Comparison of ENCODE assay signal across 8 mouse cellular contexts in the genomic region with DNA sequence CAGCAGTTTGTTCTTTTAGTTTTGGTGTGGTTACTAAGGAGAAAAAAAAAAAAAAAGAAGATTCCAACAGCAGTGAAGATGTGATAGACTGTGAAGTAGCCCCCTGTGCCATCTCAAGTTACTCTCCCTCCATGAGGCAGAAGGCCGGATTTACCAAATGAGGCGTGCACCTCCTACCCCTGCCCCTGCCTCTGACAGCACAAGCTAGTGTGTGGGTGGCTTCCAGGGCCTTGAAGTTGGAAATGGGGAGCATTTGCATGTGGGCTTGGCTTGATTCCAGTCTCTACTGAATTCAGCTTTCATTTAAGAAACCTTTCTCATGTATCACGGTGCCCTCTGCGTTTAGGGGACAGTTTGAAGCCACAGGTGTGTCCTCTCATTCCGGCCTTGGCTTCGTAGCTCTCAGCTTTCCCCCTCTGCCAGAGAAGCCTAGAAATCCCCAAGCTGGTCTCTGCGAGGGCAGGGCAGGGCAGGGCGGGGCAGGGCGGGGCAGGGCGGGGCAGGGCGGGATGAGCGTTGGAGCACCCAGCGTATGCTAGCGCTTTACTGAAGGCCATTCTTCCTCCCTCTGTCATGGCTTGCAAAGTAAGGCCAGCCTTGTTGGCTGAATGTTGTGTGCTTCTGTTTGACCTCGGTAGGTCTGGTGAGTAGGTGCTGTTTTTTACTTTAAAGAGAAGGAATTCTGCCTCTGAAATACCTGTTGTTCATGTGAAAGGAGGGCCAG. TPM values are rescaled to one million over a fixed set of nuclear protein-coding genes. Genes with fewer than 3 reads are reported as not detected.
DNase-seq lines count a peak whose midpoint lies in the region; ATAC-seq lines count a peak whose summit lies in the region.

No protein-coding gene starts in this region.

- H3K4me1 ChIP-seq in forebrain, embryonic 11.5 days (replicated peaks; ENCODE audit: control insufficient read depth, insufficient read depth, low read length): peaks cover 3% of the 10 kb centered on the region; the same call in 1 of the 2 replicates
- H3K4me1 ChIP-seq in forebrain, embryonic 13.5 days: peaks cover 15% of the 10 kb centered on the region

- WGBS in forebrain, embryonic 11.5 days: 36% methylated on average over 15 of the region's 15 CpGs
- WGBS in forebrain, embryonic 13.5 days: 32% methylated on average over 15 of the region's 15 CpGs

- no peak overlapping the region for H3K9ac ChIP-seq in forebrain, embryonic 11.5 days (ENCODE audit: low read length)
- no peak overlapping the region for H3K9ac ChIP-seq in forebrain, embryonic 13.5 days

- DNase-seq in forebrain, embryonic 11.5 days (ENCODE audit: low spot score): no peak
- DNase-seq in ovary, postnatal 36 days (ENCODE audit: low spot score): peak; percentile 19
- no peak for DNase-seq in ovary, postnatal 14 days (ENCODE audit: low spot score)
- peak; percentile 63 for DNase-seq in layer of hippocampus, adult 9-11 months
- peak; percentile 55 for DNase-seq in telencephalon, adult 2 months (ENCODE audit: low read depth, low spot score)
- no peak for DNase-seq in thymus, adult 18-20 months
- no peak for DNase-seq in spleen, adult 12 weeks (ENCODE audit: low spot score)

- peak; percentile 33; the same call in 1 of the 2 replicates for ATAC-seq in forebrain, embryonic 11.5 days (replicated peaks; ENCODE audit: low FRiP score)
- ATAC-seq in forebrain, embryonic 13.5 days: no peak

- H3K27ac ChIP-seq in forebrain, embryonic 11.5 days (ENCODE audit: low read depth, low read length): no peak overlapping the region
- no peak overlapping the region for H3K27ac ChIP-seq in forebrain, embryonic 13.5 days

- no peak overlapping the region for H3K4me3 ChIP-seq in forebrain, embryonic 11.5 days (ENCODE audit: low read depth, low read length)
- H3K4me3 ChIP-seq in forebrain, embryonic 13.5 days: no peak overlapping the region

- H3K27me3 ChIP-seq in forebrain, embryonic 11.5 days (ENCODE audit: control insufficient read depth, insufficient read depth, low read length): no peaks in the 10 kb centered on the region
- H3K27me3 ChIP-seq in forebrain, embryonic 13.5 days: no peaks in the 10 kb centered on the region

- no peaks in the 10 kb centered on the region for H3K36me3 ChIP-seq in forebrain, embryonic 11.5 days (ENCODE audit: control insufficient read depth, insufficient read depth, low read length)
- no peaks in the 10 kb centered on the region for H3K36me3 ChIP-seq in forebrain, embryonic 13.5 days (ENCODE audit: poor library complexity, severe bottlenecking)

- no peaks in the 10 kb centered on the region for H3K9me3 ChIP-seq in forebrain, embryonic 11.5 days (ENCODE audit: control insufficient read depth, low read length)
- no peaks in the 10 kb centered on the region for H3K9me3 ChIP-seq in forebrain, embryonic 13.5 days (replicated peaks)

- no peak overlapping the region for H3K4me2 ChIP-seq in forebrain, embryonic 11.5 days (ENCODE audit: low read depth, low read length, severe bottlenecking)
- H3K4me2 ChIP-seq in forebrain, embryonic 13.5 days: no peak overlapping the region

RNA-seq across cellular contexts. Expression of gene Arl15, which starts 21.6 kb away (rescaled TPM):
- 14.6 and 15.2 TPM in 2 replicates for polyA plus RNA-seq in forebrain, embryonic 11.5 days (2014; fragmentation: Nextera tagmentation; extraction: Ambion mirVana)
- polyA plus RNA-seq in forebrain, embryonic 13.5 days (2015; fragmentation: Nextera tagmentation; extraction: Ambion mirVana): 17.8 and 18.3 TPM in 2 replicates

Comparison
In these comparisons a context has a peak if more than half of its experiments do, and no peak if none do; other contexts are left out.
1. DNase-seq: peak in ovary, postnatal 36 days (single experiment), layer of hippocampus, adult 9-11 months (single experiment) and telencephalon, adult 2 months (single experiment); none in forebrain, embryonic 11.5 days (single experiment), ovary, postnatal 14 days (single experiment), thymus, adult 18-20 months (0 of 2) and spleen, adult 12 weeks (single experiment).